Mouse (Mus musculus) adrenal gland, postnatal 36 days (tissue): Measurements from ENCODE around the gene Rab37. TPM values are rescaled to one million over a fixed set of nuclear protein-coding genes. Genes with fewer than 3 reads are reported as not detected.

ENCODE experiments used
- DNase-seq, 2 experiments: peaks; one replicate each; pipeline ENCODE4 v3.0.0; 2021; ENCODE audit warnings: mixed read lengths in 1 of 2
- total RNA-seq, 2 experiments: library from RNA; stranded (reverse); gene quantifications; 2 replicates each; pipeline ENCODE4 v1.2.3; 2021

The Rab37 gene
- total RNA-seq, 2 experiments from 2014 or later = 0.56 TPM

GRCm38 (mm10) chr11:115198932-115199384 is 107.7 kb downstream of the Rab37 start:
- no peak for DNase-seq

- DNase-seq = no peak
Measured at GRCm38 (mm10) chr11:115200520-115200919, 109.3 kb downstream of the Rab37 start.

- DNase-seq = peak; percentile 83 to 89
Measured at GRCm38 (mm10) chr11:115202316-115202715, 111.1 kb downstream of the Rab37 start.

GRCm38 (mm10) chr11:115202756-115203155 is 111.5 kb downstream of the Rab37 start:
- no peak for DNase-seq

- no peak for DNase-seq
Measured at GRCm38 (mm10) chr11:115208126-115208525, 116.9 kb downstream of the Rab37 start.

- DNase-seq = no peak
Measured at GRCm38 (mm10) chr11:115208776-115209732, 117.8 kb downstream of the Rab37 start.

- no peak for DNase-seq
Measured at GRCm38 (mm10) chr11:115209958-115210357, 118.7 kb downstream of the Rab37 start.

Other genes starting within 250 kb of the Rab37 start
- gene Gprc5c, start 240.3 kb upstream of the Rab37 start, total RNA-seq = 1 to 10 TPM; 6.9 to 8.8 TPM
- gene Cd300a, start 201.4 kb upstream of the Rab37 start, total RNA-seq = 1 to 10 TPM; 1.4 to 2.4 TPM
- gene Cd300lb, start 157.0 kb upstream of the Rab37 start, total RNA-seq = 1 to 10 TPM in 1 of 2 experiments, under 1 TPM in 1; 0.89 to 1.5 TPM
- gene Cd300c, start 122.3 kb upstream of the Rab37 start, total RNA-seq = not detected
- gene Cd300ld, start 101.5 kb upstream of the Rab37 start, total RNA-seq = 1 to 10 TPM; 1.1 TPM
- gene Cd300c2, start 89.6 kb upstream of the Rab37 start, total RNA-seq = 1 to 10 TPM; 3.0 to 5.5 TPM
- gene Cd300ld2, start 75.2 kb upstream of the Rab37 start, total RNA-seq = not detected
- gene Cd300ld4, start 64.4 kb upstream of the Rab37 start, total RNA-seq = under 1 TPM in 1 of 2 experiments, not detected in 1; 0.63 TPM
- 1 to 10 TPM; 5.3 to 8.1 TPM for gene Cd300ld5, start 53.7 kb upstream of the Rab37 start, total RNA-seq
- gene Cd300ld3, start 43.0 kb upstream of the Rab37 start, total RNA-seq = 1 to 10 TPM; 1.6 to 5.3 TPM
- under 1 TPM; 0.26 to 0.43 TPM for gene Cd300e, start 29.3 kb upstream of the Rab37 start, total RNA-seq
- 1 to 10 TPM in 1 of 2 experiments, under 1 TPM in 1; 0.69 to 1.0 TPM for gene Cd300lf, start 42.6 kb downstream of the Rab37 start, total RNA-seq
- gene Slc9a3r1, start 71.9 kb downstream of the Rab37 start, total RNA-seq = 10 to 100 TPM; 18.1 to 20.3 TPM
- gene Tmem104, start 96.1 kb downstream of the Rab37 start, total RNA-seq = 10 to 100 TPM; 19.9 to 23.2 TPM
- gene Nat9, start 96.4 kb downstream of the Rab37 start, total RNA-seq = 10 to 100 TPM; 26.7 to 29.4 TPM
- gene Grin2c, start 175.8 kb downstream of the Rab37 start, total RNA-seq = 1 to 10 TPM; 1.7 to 4.6 TPM
- gene Fdxr, start 185.6 kb downstream of the Rab37 start, total RNA-seq = 1,000 to 10,000 TPM; 1,168 to 1,492 TPM
- gene Fads6, start 206.2 kb downstream of the Rab37 start, total RNA-seq = 10 to 100 TPM; 47.5 to 75.9 TPM
- gene Otop2, start 215.7 kb downstream of the Rab37 start, total RNA-seq = not detected
- gene Ush1g, start 230.6 kb downstream of the Rab37 start, total RNA-seq = under 1 TPM; 0.40 to 0.49 TPM
- not detected for gene Otop3, start 243.3 kb downstream of the Rab37 start, total RNA-seq